Mouse (Mus musculus) CD4-positive, CD25-positive, alpha-beta regulatory T cell, adult 4 months (primary cell): ENCODE data around the gene 1700042G07Rik. TPM values are rescaled to one million over a fixed set of nuclear protein-coding genes. Genes with fewer than 3 reads are reported as not detected.

Experiments
- ATAC-seq: one replicate; pipeline ENCODE4 v1.8.0; 2017
- polyA plus RNA-seq, 2 experiments: library from polyadenylated mRNA; unstranded; fragments of 100-300 nt; shearing (Covaris generic); gene quantifications; one replicate each; pipeline ENCODE4 v1.2.1; 2017

1700042G07Rik gene
- polyA plus RNA-seq = not detected

GRCm38 (mm10) chr4:116173072-116173471 is at the start of gene 1700042G07Rik, which contains the start of gene Gm49337:
1700042G07Rik (plus strand) TSS chr4:116173372.
Gm49337 (plus strand) TSS chr4:116173384.
- no peak for ATAC-seq

DNA sequence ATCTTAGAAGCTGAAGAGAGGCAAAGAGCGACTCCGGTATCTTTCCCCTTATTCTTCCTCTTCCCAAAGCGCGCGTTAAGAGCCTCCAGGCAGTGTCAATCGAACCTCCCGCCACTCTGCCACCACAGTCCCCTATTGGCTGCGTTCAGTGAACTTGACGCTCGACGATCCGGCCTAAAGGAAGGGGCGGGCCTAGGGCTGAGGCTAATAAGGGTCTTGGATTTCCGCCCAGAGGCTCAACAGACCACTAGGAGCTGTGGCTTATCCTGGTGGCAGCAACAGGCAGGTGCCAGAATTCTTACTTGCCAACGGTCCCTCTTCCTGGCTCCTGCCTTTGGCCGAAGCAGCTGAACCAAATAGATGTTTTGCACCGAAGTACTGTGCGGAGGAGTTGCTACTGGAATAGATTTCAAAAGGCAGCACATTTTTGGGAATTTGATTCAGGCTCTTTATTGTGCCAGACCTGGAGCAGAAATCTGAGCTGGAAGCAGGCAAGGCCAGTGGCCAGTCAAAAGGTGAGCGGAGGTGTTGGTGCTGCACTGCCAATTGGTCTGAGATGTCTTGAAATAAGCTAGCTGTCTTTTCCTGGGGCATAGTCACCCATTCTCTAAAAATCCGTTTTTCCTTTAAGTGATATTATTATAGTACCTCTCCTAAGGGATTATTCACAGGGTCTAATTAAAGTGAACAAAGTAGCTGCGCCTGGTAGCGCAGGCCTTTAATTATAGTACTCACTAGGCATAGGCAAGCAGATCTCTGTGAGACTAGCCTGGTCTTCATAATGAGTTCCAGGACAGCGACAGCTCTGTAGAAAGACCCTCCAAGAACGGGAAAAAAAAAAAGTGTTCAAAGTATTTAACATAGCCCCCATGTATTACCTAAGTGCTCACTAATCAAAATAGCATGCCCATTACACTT is 49.3 kb upstream of the 1700042G07Rik start, which contains the start of the genes Rad54l and Pomgnt1:
Rad54l (minus strand) TSS at position 89 of the 918 bp plus-strand sequence.
Pomgnt1 (plus strand) TSS at position 239 of the 918 bp plus-strand sequence.
- peak; percentile 98 for ATAC-seq

DNA sequence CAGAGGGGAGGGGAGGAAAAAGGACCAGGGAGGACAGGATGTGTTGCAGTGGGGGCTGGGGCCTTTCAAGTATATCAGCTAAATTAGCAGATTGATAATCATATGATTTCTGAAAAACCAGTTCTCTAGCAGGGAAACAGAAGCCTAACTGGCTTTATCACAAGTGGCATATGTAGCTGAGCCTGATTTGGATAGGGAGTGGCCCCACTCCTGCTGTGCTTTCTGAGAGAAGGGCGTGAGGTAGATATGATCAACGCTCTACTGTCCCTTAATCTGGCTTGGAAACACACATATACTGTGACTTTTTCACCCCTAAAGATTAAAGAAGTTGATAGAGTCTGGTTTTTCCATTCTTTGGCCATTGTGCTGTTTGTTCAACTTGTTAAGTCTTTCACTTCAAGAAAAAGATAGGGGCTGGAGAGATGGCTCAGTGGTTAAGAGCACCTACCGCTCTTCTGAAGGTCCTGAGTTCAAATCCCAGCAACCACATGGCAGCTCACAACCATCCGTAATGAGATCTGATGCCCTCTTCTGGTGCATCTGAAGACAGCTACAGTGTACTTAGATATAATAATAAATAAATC is 47.3 kb upstream of the 1700042G07Rik start:
- ATAC-seq = no peak

- no peak for ATAC-seq
These were observed 45.2 kb upstream of the 1700042G07Rik start for GRCm38 (mm10) chr4:116127956-116128355.

- no peak for ATAC-seq
These were observed 40.0 kb upstream of the 1700042G07Rik start for GRCm38 (mm10) chr4:116133126-116133525.

DNA sequence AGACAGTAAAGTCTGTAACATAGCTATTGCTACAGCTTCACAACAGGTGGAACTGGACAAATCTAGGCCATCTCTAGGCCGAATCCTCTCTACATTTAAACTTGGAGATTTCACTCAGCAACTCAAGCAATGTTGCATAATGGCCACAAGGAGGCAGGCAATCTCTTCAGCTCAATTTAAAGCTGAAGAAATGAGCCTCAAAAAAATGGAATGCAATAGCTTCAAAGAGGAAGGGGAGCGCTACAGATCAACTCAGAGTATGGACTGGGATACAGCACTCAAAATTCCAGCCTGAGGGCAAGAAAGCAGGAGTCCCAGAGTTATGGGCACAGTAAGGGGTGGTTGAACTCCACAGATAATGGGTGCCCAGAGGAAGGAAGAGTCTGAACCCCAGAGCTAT is 38.2 kb upstream of the 1700042G07Rik start:
- ATAC-seq = peak; percentile 80

GRCm38 (mm10) chr4:116137421-116137996 is 35.7 kb upstream of the 1700042G07Rik start:
- no peak for ATAC-seq

DNA sequence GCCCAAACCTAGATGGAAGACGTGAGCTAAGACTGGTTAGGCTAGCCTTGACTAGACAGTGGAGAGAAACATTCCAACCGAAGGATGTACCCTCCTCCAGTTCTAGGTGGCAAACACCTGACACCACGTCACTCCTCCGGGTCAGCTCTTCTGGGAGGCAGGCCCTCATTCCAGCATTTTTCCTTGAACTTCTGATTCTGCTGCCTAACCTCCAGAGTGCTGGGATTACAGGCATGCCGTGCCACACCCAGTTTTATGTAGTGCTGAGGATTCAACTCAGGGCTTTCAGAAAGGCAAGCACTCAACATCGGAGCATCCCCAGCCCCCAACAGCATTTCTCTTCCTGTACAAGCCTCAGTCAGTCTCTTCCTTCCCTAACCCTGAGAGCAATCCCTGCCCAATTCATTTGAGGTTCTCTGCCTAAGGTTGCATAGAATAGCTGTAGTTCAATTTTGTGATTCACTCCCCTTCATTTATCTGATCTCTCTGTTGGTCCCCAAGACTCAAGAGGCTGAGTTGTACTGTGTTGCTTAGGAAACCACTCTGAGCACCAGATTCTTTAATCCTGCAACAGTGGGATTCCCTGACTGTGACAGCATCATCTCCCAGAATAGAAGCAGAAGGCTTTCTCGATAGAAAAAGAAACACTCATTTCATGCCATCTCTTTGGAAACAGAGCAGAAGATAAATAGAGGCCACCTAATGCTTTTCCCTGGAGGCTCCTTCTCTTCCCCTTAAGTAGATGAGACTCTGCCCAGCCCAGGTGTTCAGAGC is 32.2 kb upstream of the 1700042G07Rik start:
- no peak for ATAC-seq

GRCm38 (mm10) chr4:116141736-116142135 is 31.4 kb upstream of the 1700042G07Rik start:
- ATAC-seq = no peak

DNA sequence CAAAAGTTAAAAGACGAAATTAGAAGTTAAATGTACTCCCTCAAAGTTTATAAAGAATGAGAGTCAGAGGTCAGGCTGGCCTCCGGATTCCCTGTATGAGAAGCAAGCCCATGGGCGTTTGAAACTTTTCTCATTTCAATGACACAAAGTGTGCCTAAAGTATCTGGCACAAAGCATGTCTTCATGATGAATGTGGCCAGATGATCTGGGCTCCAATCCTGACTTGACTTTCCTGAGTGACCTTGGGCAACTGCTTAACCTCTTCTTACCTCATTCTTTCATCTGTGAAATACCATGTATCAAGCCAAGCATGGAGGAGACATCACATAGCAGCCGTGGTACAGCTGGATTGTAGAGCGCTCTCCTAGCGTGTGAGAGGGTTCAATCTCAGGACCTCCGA is 30.9 kb upstream of the 1700042G07Rik start:
- ATAC-seq = no peak

GRCm38 (mm10) chr4:116143317-116143811 is 29.8 kb upstream of the 1700042G07Rik start:
- ATAC-seq = peak; percentile 38

GRCm38 (mm10) chr4:116143891-116144717 is 29.1 kb upstream of the 1700042G07Rik start:
- ATAC-seq = peak; percentile 57

GRCm38 (mm10) chr4:116149812-116150155 is 23.4 kb upstream of the 1700042G07Rik start:
- no peak for ATAC-seq

GRCm38 (mm10) chr4:116150156-116150861 is 22.9 kb upstream of the 1700042G07Rik start:
- peak; percentile 92 for ATAC-seq

DNA sequence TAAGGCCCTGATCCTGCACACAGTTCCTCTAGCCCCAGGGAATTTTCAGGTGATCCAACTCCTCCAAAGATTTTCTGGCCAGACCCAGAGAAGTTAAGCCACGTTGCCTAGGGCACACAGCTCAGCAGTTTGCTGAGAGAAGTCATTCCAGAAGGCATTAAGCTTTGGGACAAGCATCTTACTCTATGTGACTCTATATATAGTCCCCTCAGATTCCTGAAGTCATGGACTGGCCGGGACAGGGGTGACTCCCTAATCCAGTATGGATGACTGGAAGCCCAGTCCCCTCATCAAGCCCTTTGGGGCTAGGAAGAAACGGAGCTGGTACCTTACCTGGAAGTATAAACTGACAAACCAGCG is 22.3 kb upstream of the 1700042G07Rik start:
- no peak for ATAC-seq

DNA sequence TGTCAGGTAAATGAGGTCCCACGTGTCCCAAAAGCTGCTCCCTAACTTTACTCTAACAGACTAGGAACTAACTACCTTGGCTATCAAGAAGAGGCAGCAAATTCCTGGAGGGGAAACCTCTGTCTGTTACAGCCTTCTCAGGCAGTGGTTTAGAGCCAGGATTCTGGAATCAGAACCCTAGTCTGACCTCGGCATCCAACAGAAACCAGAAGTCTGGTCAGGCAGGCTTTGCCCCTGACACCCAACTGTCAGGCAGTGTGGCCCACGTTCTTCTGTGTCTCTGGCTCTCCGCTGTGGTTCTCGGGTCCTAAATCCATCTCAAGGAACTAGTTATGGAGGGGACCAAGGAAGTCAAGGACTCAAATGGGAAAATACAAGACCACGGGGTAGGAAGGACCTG is 21.9 kb upstream of the 1700042G07Rik start, which contains the start of gene Lurap1:
Lurap1 (minus strand) TSS at position 101 of the 400 bp plus-strand sequence.
- ATAC-seq = no peak

GRCm38 (mm10) chr4:116152702-116153101 is 20.5 kb upstream of the 1700042G07Rik start:
- ATAC-seq = no peak

DNA sequence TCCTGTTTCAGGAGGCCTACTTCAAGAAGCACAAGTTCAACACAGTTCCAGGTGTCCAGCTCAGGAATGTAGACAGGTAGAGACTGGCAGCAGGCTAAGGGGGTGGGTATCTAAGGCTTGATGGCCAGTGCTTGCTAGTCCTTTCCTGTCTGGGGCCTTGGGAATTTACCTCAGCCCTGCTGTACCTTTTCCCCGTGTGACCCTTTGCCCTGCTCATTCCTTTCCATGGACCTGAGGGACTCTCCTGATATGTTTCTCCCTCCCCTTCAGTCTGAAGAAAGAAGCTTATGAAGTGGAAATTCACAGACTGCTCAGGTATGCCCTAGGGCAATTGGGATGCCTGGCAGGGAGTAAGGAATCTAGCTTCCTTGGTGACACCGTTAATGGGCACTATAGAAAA is 15.3 kb upstream of the 1700042G07Rik start:
- ATAC-seq = no peak

- ATAC-seq = peak; percentile 83
These were observed 13.3 kb upstream of the 1700042G07Rik start for GRCm38 (mm10) chr4:116159912-116160311.

- ATAC-seq = no peak
These were observed 12.4 kb upstream of the 1700042G07Rik start for GRCm38 (mm10) chr4:116160769-116161168.

GRCm38 (mm10) chr4:116162142-116162541 is 11.0 kb upstream of the 1700042G07Rik start:
- no peak for ATAC-seq
